Mouse (Mus musculus): ENCODE data around the gene Ppfia3. TPM values are rescaled to one million over a fixed set of nuclear protein-coding genes. Genes with fewer than 3 reads are reported as not detected.

Ppfia3 gene
- polyA plus RNA-seq, 1 experiment, result not detected

GRCm38 (mm10) chr7:45395578-45396336 lies 28.9 kb upstream of the Ppfia3 start, which contains the start of gene Snrnp70:
TSS of gene Snrnp70 (minus strand) at chr7:45395742.
- H3K4me1 ChIP-seq (ENCODE audit: control insufficient read depth, insufficient read depth, low read length), result peaks cover 8% of the 10 kb centered on the region
- WGBS, result under 1% methylated on average over 60 of the region's 60 CpGs
- H3K27ac ChIP-seq (ENCODE audit: insufficient read depth, low read depth, low read length), result peak within 1 kb of the TSS; percentile 88
- H3K4me3 ChIP-seq (ENCODE audit: insufficient read depth, low read depth, low read length), result peak within 1 kb of the TSS; percentile 81
- TF ChIP-seq POLR2A (IDR thresholded peaks at IDR 0.05; ENCODE audit: insufficient read depth, low read depth, low read length), result peak; percentile 91
- TF ChIP-seq CTCF (IDR thresholded peaks at IDR 0.05; ENCODE audit: insufficient read depth, low read depth, low read length), result no peak

DNA sequence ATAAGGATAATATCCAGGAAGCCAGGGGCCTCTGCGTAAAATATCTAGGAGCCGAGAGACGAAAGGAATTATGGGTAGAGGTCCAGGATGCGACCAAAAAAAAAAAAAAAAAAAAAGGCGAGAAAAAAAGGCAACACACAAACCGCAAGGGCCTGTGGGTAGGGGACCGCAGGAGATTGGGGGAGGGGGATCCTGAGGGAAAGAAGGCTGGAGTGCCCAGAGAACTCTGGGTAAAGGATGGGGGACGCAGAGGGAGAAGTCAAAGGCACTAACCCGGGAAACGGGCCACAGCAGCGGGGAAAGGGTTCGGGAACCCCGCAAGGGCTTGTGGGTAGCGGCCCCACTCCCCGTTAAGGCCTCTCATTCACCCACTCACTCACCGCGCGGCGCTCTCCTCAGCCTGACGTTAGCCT lies 28.3 kb upstream of the Ppfia3 start:
- Histone ChIP-seq H3K4me1 (ENCODE audit: control insufficient read depth, insufficient read depth, low read length) (peaks cover 8% of the 10 kb centered on the region), H3K27ac (ENCODE audit: insufficient read depth, low read depth, low read length) (peak overlapping the region; percentile 88), H3K4me3 (ENCODE audit: insufficient read depth, low read depth, low read length) (peak overlapping the region; percentile 81)
- TF ChIP-seq CTCF (IDR thresholded peaks at IDR 0.05; ENCODE audit: insufficient read depth, low read depth, low read length), result no peak
- under 1% methylated on average over 20 of the region's 20 CpGs for WGBS

DNA sequence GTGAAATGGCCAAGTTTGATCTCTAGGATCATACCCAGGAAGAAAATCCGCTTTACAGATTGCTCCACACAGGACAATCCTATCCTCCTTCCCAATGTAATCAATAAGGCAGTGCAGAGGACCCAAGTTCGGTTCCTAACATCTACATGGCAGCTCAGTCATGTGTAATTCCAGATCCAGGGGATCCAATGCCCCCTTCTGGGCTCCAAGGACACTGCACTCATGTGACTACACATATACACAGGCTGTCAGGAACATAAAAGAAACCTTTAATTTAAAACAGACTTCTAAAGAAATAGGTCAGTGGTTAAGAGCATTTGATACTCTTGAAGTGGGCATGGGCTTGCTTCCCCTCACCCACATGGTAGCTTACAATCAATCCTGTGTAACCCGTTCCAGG lies 19.3 kb upstream of the Ppfia3 start:
- Histone ChIP-seq H3K4me3 (ENCODE audit: insufficient read depth, low read depth, low read length) (no peak overlapping the region), H3K4me1 (ENCODE audit: control insufficient read depth, insufficient read depth, low read length) (no peaks in the 10 kb centered on the region), H3K27ac (ENCODE audit: insufficient read depth, low read depth, low read length) (no peak overlapping the region)
- 89% methylated on average over 3 of the region's 3 CpGs for WGBS
- no peak for TF ChIP-seq CTCF (IDR thresholded peaks at IDR 0.05; ENCODE audit: insufficient read depth, low read depth, low read length)

- WGBS, result 67% methylated on average over 1 of the region's 1 CpGs
- no peak for TF ChIP-seq POLR2A (IDR thresholded peaks at IDR 0.05; ENCODE audit: insufficient read depth, low read depth, low read length)
- TF ChIP-seq CTCF (IDR thresholded peaks at IDR 0.05; ENCODE audit: insufficient read depth, low read depth, low read length), result no peak
- H3K4me1 ChIP-seq (ENCODE audit: control insufficient read depth, insufficient read depth, low read length), result no peaks in the 10 kb centered on the region
- no peak overlapping the region for H3K27ac ChIP-seq (ENCODE audit: insufficient read depth, low read depth, low read length)
- no peak overlapping the region for H3K4me3 ChIP-seq (ENCODE audit: insufficient read depth, low read depth, low read length)
These were observed 9.2 kb upstream of the Ppfia3 start for GRCm38 (mm10) chr7:45376057-45376456.

GRCm38 (mm10) chr7:45374620-45375019 lies 7.8 kb upstream of the Ppfia3 start:
- peaks cover 10% of the 10 kb centered on the region for H3K4me1 ChIP-seq (ENCODE audit: control insufficient read depth, insufficient read depth, low read length)
- no peak overlapping the region for H3K27ac ChIP-seq (ENCODE audit: insufficient read depth, low read depth, low read length)
- no peak overlapping the region for H3K4me3 ChIP-seq (ENCODE audit: insufficient read depth, low read depth, low read length)
- WGBS, result 93% methylated on average over 8 of the region's 8 CpGs
- TF ChIP-seq CTCF (IDR thresholded peaks at IDR 0.05; ENCODE audit: insufficient read depth, low read depth, low read length) (no peak), POLR2A (IDR thresholded peaks at IDR 0.05; ENCODE audit: insufficient read depth, low read depth, low read length) (no peak)

DNA sequence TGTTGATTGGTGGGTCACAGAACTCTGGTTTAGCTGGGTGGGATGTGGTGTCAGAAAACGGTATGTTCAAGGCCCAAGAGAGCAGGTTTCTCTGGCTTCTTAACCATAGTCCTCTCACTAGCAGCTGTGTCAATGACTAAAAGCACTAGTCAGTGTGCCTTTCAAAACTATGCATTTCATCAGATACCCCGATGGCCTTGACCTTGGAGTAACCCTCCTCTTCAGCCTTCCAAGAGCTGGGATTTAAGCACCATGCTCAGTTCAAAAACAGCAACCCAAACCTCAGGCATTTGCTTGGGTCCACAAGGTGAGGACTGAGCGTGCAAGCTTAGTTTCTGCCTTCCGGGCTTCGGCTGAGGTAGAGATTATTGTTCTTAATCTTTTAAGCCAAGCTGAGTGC lies 5.6 kb upstream of the Ppfia3 start:
- Histone ChIP-seq H3K4me1 (ENCODE audit: control insufficient read depth, insufficient read depth, low read length) (peaks cover 25% of the 10 kb centered on the region), H3K4me3 (ENCODE audit: insufficient read depth, low read depth, low read length) (no peak overlapping the region), H3K27ac (ENCODE audit: insufficient read depth, low read depth, low read length) (no peak overlapping the region)
- TF ChIP-seq POLR2A (IDR thresholded peaks at IDR 0.05; ENCODE audit: insufficient read depth, low read depth, low read length), result no peak
- TF ChIP-seq CTCF (IDR thresholded peaks at IDR 0.05; ENCODE audit: insufficient read depth, low read depth, low read length), result no peak
- WGBS, result 87% methylated on average over 5 of the region's 5 CpGs

DNA sequence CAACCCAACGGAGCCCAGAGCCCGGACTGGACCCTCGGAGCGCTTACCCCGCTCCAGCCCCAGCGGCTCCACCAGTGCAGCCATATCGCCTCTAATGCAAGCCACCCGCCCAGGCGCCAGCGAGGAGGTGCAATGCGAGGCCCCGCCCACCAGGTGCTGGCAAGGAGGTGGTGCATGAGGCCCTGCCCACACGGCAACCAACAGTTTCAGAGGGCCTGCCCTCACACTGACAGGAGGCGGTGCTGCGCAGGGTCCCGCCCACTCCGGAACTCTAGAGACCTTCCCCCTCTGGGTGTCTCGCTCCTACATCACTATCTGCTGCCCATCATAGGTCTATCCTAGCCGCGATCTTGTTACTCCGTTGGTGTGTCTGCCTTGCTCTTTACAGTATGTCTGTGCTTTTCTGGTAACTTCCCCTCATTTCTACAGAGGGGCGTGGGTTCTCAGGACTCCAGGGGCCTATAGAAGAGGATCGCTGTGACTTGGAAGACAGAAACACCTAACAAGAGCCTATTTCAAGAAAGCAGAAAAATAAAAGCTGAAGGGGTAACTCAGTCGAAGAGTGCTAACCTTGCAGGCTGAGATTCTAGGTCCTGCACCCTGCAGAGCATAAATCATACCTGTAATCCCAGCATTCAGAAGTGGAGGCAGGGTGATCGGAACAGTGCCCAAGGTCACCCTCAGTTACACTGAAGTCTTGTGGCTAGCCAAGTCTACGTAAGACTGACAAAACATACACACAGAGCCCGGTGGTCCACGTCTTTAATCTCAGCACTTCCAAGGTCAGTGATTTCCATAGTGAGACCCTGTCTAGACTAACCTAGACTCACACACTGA lies 3.9 kb upstream of the Ppfia3 start, which contains the start of gene Lin7b:
Gene Lin7b (minus strand): TSS at position 109 of the 837 bp plus-strand sequence.
- TF ChIP-seq CTCF (IDR thresholded peaks at IDR 0.05; ENCODE audit: insufficient read depth, low read depth, low read length) (no peak), POLR2A (IDR thresholded peaks at IDR 0.05; ENCODE audit: insufficient read depth, low read depth, low read length) (no peak)
- Histone ChIP-seq H3K27ac (ENCODE audit: insufficient read depth, low read depth, low read length) (no peak within 1 kb of the TSS), H3K4me3 (ENCODE audit: insufficient read depth, low read depth, low read length) (peak within 1 kb of the TSS; percentile 66), H3K4me1 (ENCODE audit: control insufficient read depth, insufficient read depth, low read length) (peaks cover 29% of the 10 kb centered on the region)
- WGBS, result 11% methylated on average over 28 of the region's 28 CpGs

GRCm38 (mm10) chr7:45369836-45370474 lies 3.1 kb upstream of the Ppfia3 start:
- 7% methylated on average over 52 of the region's 52 CpGs for WGBS
- Histone ChIP-seq H3K4me1 (ENCODE audit: control insufficient read depth, insufficient read depth, low read length) (peaks cover 30% of the 10 kb centered on the region), H3K4me3 (ENCODE audit: insufficient read depth, low read depth, low read length) (peak overlapping the region; percentile 66), H3K27ac (ENCODE audit: insufficient read depth, low read depth, low read length) (no peak overlapping the region)
- TF ChIP-seq POLR2A (IDR thresholded peaks at IDR 0.05; ENCODE audit: insufficient read depth, low read depth, low read length) (no peak; the same call in 1 of the 2 replicates), CTCF (IDR thresholded peaks at IDR 0.05; ENCODE audit: insufficient read depth, low read depth, low read length) (no peak)

Data from olfactory bulb, adult 2 months (tissue).